Mouse (Mus musculus): ENCODE data around the gene Exoc5. TPM values are rescaled to one million over a fixed set of nuclear protein-coding genes. Genes with fewer than 3 reads are reported as not detected.

The Exoc5 gene
- polyA plus RNA-seq, 1 experiment, result 73.5 TPM

DNA sequence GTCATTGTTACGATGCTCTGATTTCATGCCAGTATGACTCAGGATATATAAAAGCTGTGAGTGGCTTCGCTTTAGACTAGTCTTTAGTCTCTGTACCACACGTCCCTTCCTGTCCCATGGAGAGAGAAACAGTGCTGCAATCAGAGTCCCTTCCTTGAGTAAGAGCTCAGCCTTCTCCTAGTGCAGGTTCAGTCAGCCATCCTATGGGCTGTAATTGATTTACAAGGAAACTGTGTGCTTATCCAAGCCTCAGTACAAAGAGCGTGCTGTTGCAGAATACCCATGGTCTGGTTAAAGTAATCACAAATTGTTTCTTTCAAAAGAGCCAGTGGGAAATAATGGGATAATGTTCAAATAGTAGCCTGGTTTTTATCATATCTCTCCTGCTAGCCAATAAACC lies 20.1 kb upstream of the Exoc5 start:
- Histone ChIP-seq H3K27me3 (ENCODE audit: control insufficient read depth, insufficient read depth, low read length, poor library complexity, severe bottlenecking) (no peaks in the 10 kb centered on the region), H3K4me3 (ENCODE audit: low read depth, low read length) (no peak overlapping the region), H3K36me3 (ENCODE audit: control insufficient read depth, insufficient read depth, low read length, poor library complexity, severe bottlenecking) (no peaks in the 10 kb centered on the region), H3K9me3 (replicated peaks; ENCODE audit: control insufficient read depth, insufficient read depth, low read length, poor library complexity, severe bottlenecking) (no peaks in the 10 kb centered on the region), H3K9ac (ENCODE audit: low read depth, poor library complexity, severe bottlenecking) (no peak overlapping the region), H3K4me1 (ENCODE audit: control insufficient read depth, insufficient read depth, low read length) (no peaks in the 10 kb centered on the region), H3K27ac (ENCODE audit: insufficient read depth, low read length) (no peak overlapping the region)
- no peak for TF ChIP-seq CTCF (IDR thresholded peaks at IDR 0.05; ENCODE audit: low read depth, low read length)
- TF ChIP-seq EP300 (IDR thresholded peaks at IDR 0.05; ENCODE audit: insufficient read depth, low read depth, low read length), result no peak
- no peak for TF ChIP-seq POLR2A (IDR thresholded peaks at IDR 0.05; ENCODE audit: insufficient read depth, low read length)

DNA sequence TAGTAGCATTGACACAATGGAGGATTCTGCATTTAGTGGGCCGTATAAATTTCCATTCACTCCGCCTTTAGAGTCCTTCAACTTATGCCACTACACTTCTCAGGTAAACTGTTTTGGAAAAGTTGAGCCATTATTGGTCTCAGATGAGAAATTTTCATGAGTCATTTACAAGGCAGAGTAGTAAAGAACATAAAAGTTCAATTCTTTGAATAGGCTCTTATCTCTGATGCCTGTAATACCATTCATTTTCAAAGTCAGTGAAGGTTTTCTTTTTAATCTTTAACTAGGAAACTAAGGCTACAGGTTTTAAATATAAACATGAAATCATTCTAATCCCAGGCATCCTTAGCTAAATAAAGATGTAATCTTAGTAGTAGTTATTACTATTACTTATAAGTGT lies 12.4 kb upstream of the Exoc5 start:
- no peak for TF ChIP-seq POLR2A (IDR thresholded peaks at IDR 0.05; ENCODE audit: insufficient read depth, low read length)
- TF ChIP-seq CTCF (IDR thresholded peaks at IDR 0.05; ENCODE audit: low read depth, low read length), result no peak
- TF ChIP-seq EP300 (IDR thresholded peaks at IDR 0.05; ENCODE audit: insufficient read depth, low read depth, low read length), result no peak
- Histone ChIP-seq H3K9me3 (replicated peaks; ENCODE audit: control insufficient read depth, insufficient read depth, low read length, poor library complexity, severe bottlenecking) (no peaks in the 10 kb centered on the region), H3K27me3 (ENCODE audit: control insufficient read depth, insufficient read depth, low read length, poor library complexity, severe bottlenecking) (no peaks in the 10 kb centered on the region), H3K36me3 (ENCODE audit: control insufficient read depth, insufficient read depth, low read length, poor library complexity, severe bottlenecking) (peaks cover 5% of the 10 kb centered on the region), H3K27ac (ENCODE audit: insufficient read depth, low read length) (no peak overlapping the region), H3K4me3 (ENCODE audit: low read depth, low read length) (no peak overlapping the region), H3K4me1 (ENCODE audit: control insufficient read depth, insufficient read depth, low read length) (no peaks in the 10 kb centered on the region), H3K9ac (ENCODE audit: low read depth, poor library complexity, severe bottlenecking) (no peak overlapping the region)

DNA sequence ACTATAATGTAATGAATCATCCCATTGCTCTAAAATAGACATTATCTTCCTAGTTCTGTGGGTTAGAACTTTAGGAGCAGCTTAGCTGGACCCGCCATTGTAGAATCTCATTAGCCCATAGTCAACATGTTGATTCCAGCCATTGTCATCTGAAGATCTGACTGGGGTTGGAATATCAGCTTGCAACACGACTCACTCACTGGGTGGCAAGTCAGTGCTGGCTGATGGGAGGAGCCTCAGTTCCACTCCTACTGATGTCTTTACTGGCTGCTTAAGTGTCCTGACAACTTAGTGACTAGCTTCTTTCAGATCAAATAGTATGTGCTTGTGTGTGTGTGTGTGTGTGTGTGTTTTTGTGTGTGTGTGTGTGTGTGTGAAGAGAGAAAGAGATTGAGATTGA lies 7.9 kb upstream of the Exoc5 start:
- Histone ChIP-seq H3K4me3 (ENCODE audit: low read depth, low read length) (no peak overlapping the region), H3K9ac (ENCODE audit: low read depth, poor library complexity, severe bottlenecking) (no peak overlapping the region), H3K4me1 (ENCODE audit: control insufficient read depth, insufficient read depth, low read length) (no peaks in the 10 kb centered on the region), H3K9me3 (replicated peaks; ENCODE audit: control insufficient read depth, insufficient read depth, low read length, poor library complexity, severe bottlenecking) (no peaks in the 10 kb centered on the region), H3K36me3 (ENCODE audit: control insufficient read depth, insufficient read depth, low read length, poor library complexity, severe bottlenecking) (peaks cover 10% of the 10 kb centered on the region), H3K27ac (ENCODE audit: insufficient read depth, low read length) (no peak overlapping the region), H3K27me3 (ENCODE audit: control insufficient read depth, insufficient read depth, low read length, poor library complexity, severe bottlenecking) (no peaks in the 10 kb centered on the region)
- TF ChIP-seq POLR2A (IDR thresholded peaks at IDR 0.05; ENCODE audit: insufficient read depth, low read length), result no peak
- no peak for TF ChIP-seq CTCF (IDR thresholded peaks at IDR 0.05; ENCODE audit: low read depth, low read length)
- no peak for TF ChIP-seq EP300 (IDR thresholded peaks at IDR 0.05; ENCODE audit: insufficient read depth, low read depth, low read length)

DNA sequence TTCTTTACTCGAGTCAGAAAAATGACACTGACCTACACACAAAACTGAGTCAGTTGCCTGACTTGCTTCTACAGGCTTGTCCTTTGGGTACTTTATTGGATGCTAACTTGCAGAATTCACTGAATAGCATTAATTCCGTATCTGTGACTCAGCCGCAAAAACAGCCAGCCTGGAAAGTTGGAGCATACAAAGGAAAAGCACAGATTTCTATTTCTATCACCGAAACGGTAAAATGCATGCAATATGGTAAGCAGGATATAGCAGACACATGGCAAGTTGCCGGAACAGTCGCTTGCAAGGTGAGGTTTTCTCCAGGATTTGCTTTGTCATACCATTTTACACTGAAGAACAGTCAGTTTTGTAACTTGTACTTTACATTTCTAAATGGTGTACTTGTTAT lies 7.4 kb upstream of the Exoc5 start:
- Histone ChIP-seq H3K4me3 (ENCODE audit: low read depth, low read length) (no peak overlapping the region), H3K9me3 (replicated peaks; ENCODE audit: control insufficient read depth, insufficient read depth, low read length, poor library complexity, severe bottlenecking) (no peaks in the 10 kb centered on the region), H3K27me3 (ENCODE audit: control insufficient read depth, insufficient read depth, low read length, poor library complexity, severe bottlenecking) (no peaks in the 10 kb centered on the region), H3K36me3 (ENCODE audit: control insufficient read depth, insufficient read depth, low read length, poor library complexity, severe bottlenecking) (peaks cover 10% of the 10 kb centered on the region), H3K27ac (ENCODE audit: insufficient read depth, low read length) (no peak overlapping the region), H3K9ac (ENCODE audit: low read depth, poor library complexity, severe bottlenecking) (no peak overlapping the region), H3K4me1 (ENCODE audit: control insufficient read depth, insufficient read depth, low read length) (no peaks in the 10 kb centered on the region)
- no peak for TF ChIP-seq POLR2A (IDR thresholded peaks at IDR 0.05; ENCODE audit: insufficient read depth, low read length)
- TF ChIP-seq CTCF (IDR thresholded peaks at IDR 0.05; ENCODE audit: low read depth, low read length), result no peak
- no peak for TF ChIP-seq EP300 (IDR thresholded peaks at IDR 0.05; ENCODE audit: insufficient read depth, low read depth, low read length)

DNA sequence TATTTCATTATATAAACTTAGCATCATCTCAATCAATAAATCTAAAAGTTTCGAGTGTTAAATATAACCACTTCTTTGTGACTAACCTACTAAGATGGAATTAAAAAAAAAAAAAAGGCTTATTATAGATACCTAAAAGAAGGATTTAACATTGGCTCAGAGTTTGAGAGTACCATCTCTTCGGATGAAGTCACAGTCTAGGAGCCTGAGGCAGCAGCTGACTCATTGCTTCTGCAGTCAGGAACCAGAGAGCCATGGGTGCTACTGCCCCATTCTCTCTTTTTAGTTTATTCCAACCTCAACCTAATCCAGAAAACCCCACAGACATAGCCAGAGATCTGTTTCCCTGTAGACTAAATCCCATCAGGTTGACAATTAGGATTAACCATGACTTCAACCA lies 6.4 kb upstream of the Exoc5 start:
- no peaks in the 10 kb centered on the region for H3K4me1 ChIP-seq (ENCODE audit: control insufficient read depth, insufficient read depth, low read length)
- peaks cover 10% of the 10 kb centered on the region for H3K36me3 ChIP-seq (ENCODE audit: control insufficient read depth, insufficient read depth, low read length, poor library complexity, severe bottlenecking)
- TF ChIP-seq POLR2A (IDR thresholded peaks at IDR 0.05; ENCODE audit: insufficient read depth, low read length) (no peak), EP300 (IDR thresholded peaks at IDR 0.05; ENCODE audit: insufficient read depth, low read depth, low read length) (no peak), CTCF (IDR thresholded peaks at IDR 0.05; ENCODE audit: low read depth, low read length) (no peak)
- H3K4me3 ChIP-seq (ENCODE audit: low read depth, low read length), result no peak overlapping the region
- no peaks in the 10 kb centered on the region for H3K27me3 ChIP-seq (ENCODE audit: control insufficient read depth, insufficient read depth, low read length, poor library complexity, severe bottlenecking)
- no peak overlapping the region for H3K27ac ChIP-seq (ENCODE audit: insufficient read depth, low read length)
- no peak overlapping the region for H3K9ac ChIP-seq (ENCODE audit: low read depth, poor library complexity, severe bottlenecking)
- no peaks in the 10 kb centered on the region for H3K9me3 ChIP-seq (replicated peaks; ENCODE audit: control insufficient read depth, insufficient read depth, low read length, poor library complexity, severe bottlenecking)

DNA sequence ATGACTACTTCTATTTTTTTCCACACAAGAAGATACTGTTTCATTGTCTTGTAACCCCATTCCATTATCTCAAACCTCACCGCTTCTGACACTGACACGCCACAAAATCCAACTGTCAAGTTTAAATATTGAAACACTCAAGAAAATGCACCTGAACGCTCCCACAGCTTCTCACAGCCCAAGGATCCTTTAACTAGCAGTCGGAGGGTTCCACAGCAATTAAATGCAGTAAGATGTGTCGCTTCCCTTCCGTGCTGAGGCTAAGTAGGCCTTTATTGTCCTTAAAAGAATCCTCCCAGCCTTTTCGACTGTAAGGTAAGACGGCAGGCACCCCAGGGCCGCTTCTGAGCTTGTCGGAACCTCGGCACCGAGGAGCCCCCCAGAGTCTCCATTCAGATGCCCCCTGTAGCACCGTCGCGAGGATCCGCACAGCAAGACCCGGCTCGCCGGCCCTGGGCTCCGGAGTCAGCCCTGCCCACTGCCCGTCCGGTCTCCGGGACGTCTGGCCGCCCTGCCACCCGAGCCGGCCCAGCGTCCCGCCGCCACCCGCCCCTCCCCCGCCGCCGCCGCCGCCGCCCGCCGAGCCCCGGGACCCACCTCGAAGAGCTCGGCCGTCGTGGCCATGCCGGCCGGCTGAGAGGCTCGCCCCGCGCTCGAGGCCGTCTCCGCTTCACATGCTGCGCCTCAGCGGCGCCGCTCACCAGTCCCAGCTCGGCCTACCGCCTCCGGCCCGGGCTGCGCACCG lies 752 bp downstream of the Exoc5 start, which contains the start of gene Ap5m1:
TSS of gene Ap5m1 (plus strand) at position 569 of the 745 bp plus-strand sequence.
- no peaks in the 10 kb centered on the region for H3K27me3 ChIP-seq (ENCODE audit: control insufficient read depth, insufficient read depth, low read length, poor library complexity, severe bottlenecking)
- H3K27ac ChIP-seq (ENCODE audit: insufficient read depth, low read length), result peak within 1 kb of the TSS; percentile 72
- no peak for TF ChIP-seq CTCF (IDR thresholded peaks at IDR 0.05; ENCODE audit: low read depth, low read length)
- no peak for TF ChIP-seq POLR2A (IDR thresholded peaks at IDR 0.05; ENCODE audit: insufficient read depth, low read length)
- TF ChIP-seq EP300 (IDR thresholded peaks at IDR 0.05; ENCODE audit: insufficient read depth, low read depth, low read length), result no peak
- H3K4me3 ChIP-seq (ENCODE audit: low read depth, low read length), result peak within 1 kb of the TSS; percentile 99
- no peaks in the 10 kb centered on the region for H3K4me1 ChIP-seq (ENCODE audit: control insufficient read depth, insufficient read depth, low read length)
- peak within 1 kb of the TSS; percentile 81 for H3K9ac ChIP-seq (ENCODE audit: low read depth, poor library complexity, severe bottlenecking)
- H3K36me3 ChIP-seq (ENCODE audit: control insufficient read depth, insufficient read depth, low read length, poor library complexity, severe bottlenecking), result no peaks in the 10 kb centered on the region
- no peaks in the 10 kb centered on the region for H3K9me3 ChIP-seq (replicated peaks; ENCODE audit: control insufficient read depth, insufficient read depth, low read length, poor library complexity, severe bottlenecking)

Measured in ES-Bruce4 (cell line).